Mouse (Mus musculus): ENCODE measurements around the gene Oser1. TPM values are rescaled to one million over a fixed set of nuclear protein-coding genes. Genes with fewer than 3 reads are reported as not detected.
"Not testable (repeated sequence)": the region's sequence is repeated elsewhere in the genome, so short reads cannot be mapped to it uniquely, and the experiment has no call there.

Gene Oser1
- polyA plus RNA-seq, 1 experiment from 2014 or later, result 50.4 TPM

- Histone ChIP-seq H3K27ac (ENCODE audit: low read depth) (no peak overlapping the region), H3K4me1 (ENCODE audit: insufficient read depth) (no peaks in the 10 kb centered on the region), H3K27me3 (ENCODE audit: insufficient read depth, low read length) (peaks cover 6% of the 10 kb centered on the region; the same call in 1 of the 2 replicates), H3K9me3 (ENCODE audit: low read length) (no peaks in the 10 kb centered on the region), H3K4me3 (ENCODE audit: low read depth, low read length) (no peak overlapping the region), H3K9ac (replicated peaks) (no peak overlapping the region), H3K36me3 (replicated peaks; ENCODE audit: insufficient read depth, low read length) (no peaks in the 10 kb centered on the region; the same call in 1 of the 2 replicates), H3K4me2 (ENCODE audit: low read depth, low read length) (no peak overlapping the region)
- ATAC-seq (no peak), DNase-seq (no peak)
- WGBS (ENCODE audit: insufficient replicate concordance), result 66% methylated on average over 5 of the region's 5 CpGs
- TF ChIP-seq CTCF (IDR thresholded peaks at IDR 0.05; ENCODE audit: low read depth), result no peak
- no peak for TF ChIP-seq EP300 (IDR thresholded peaks at IDR 0.05; ENCODE audit: low read depth)
Measured at GRCm38 (mm10) chr2:163462386-163462785, 37.9 kb upstream of the Oser1 start.

- H3K9me3 ChIP-seq (ENCODE audit: low read length); H3K9ac ChIP-seq (replicated peaks); H3K4me1 ChIP-seq (ENCODE audit: insufficient read depth); H3K36me3 ChIP-seq (replicated peaks; ENCODE audit: insufficient read depth, low read length); H3K27me3 ChIP-seq (ENCODE audit: insufficient read depth, low read length); ATAC-seq; DNase-seq; H3K4me3 ChIP-seq (ENCODE audit: low read depth, low read length); H3K4me2 ChIP-seq (ENCODE audit: low read depth, low read length); H3K27ac ChIP-seq (ENCODE audit: low read depth): not testable (repeated sequence)
- 87% methylated on average over 9 of the region's 9 CpGs for WGBS (ENCODE audit: insufficient replicate concordance)
Measured at GRCm38 (mm10) chr2:163461307-163461706, 36.8 kb upstream of the Oser1 start.

- H3K9me3 ChIP-seq (ENCODE audit: low read length), result no peaks in the 10 kb centered on the region
- 81% methylated on average over 8 of the region's 8 CpGs for WGBS (ENCODE audit: insufficient replicate concordance)
- no peak overlapping the region for H3K9ac ChIP-seq (replicated peaks)
- ATAC-seq (no peak), DNase-seq (no peak)
- H3K27me3 ChIP-seq (ENCODE audit: insufficient read depth, low read length), result peaks cover 6% of the 10 kb centered on the region; the same call in 1 of the 2 replicates
- H3K4me1 ChIP-seq (ENCODE audit: insufficient read depth), result no peaks in the 10 kb centered on the region
- H3K4me3 ChIP-seq (ENCODE audit: low read depth, low read length), result no peak overlapping the region
- H3K36me3 ChIP-seq (replicated peaks; ENCODE audit: insufficient read depth, low read length), result no peaks in the 10 kb centered on the region
- no peak overlapping the region for H3K4me2 ChIP-seq (ENCODE audit: low read depth, low read length)
- H3K27ac ChIP-seq (ENCODE audit: low read depth), result no peak overlapping the region
- TF ChIP-seq EP300 (IDR thresholded peaks at IDR 0.05; ENCODE audit: low read depth) (no peak), CTCF (IDR thresholded peaks at IDR 0.05; ENCODE audit: low read depth) (no peak)
Measured at GRCm38 (mm10) chr2:163460622-163461021, 36.1 kb upstream of the Oser1 start.

- no peak for TF ChIP-seq EP300 (IDR thresholded peaks at IDR 0.05; ENCODE audit: low read depth)
- TF ChIP-seq CTCF (IDR thresholded peaks at IDR 0.05; ENCODE audit: low read depth), result no peak
- no peak for ATAC-seq
Measured at GRCm38 (mm10) chr2:163459380-163459779, 34.9 kb upstream of the Oser1 start.

GRCm38 (mm10) chr2:163458539-163459265 is 34.2 kb upstream of the Oser1 start:
- Histone ChIP-seq H3K36me3 (replicated peaks; ENCODE audit: insufficient read depth, low read length) (no peaks in the 10 kb centered on the region), H3K9ac (replicated peaks) (no peak overlapping the region), H3K4me3 (ENCODE audit: low read depth, low read length) (no peak overlapping the region), H3K9me3 (ENCODE audit: low read length) (no peaks in the 10 kb centered on the region), H3K27me3 (ENCODE audit: insufficient read depth, low read length) (peaks cover 6% of the 10 kb centered on the region; the same call in 1 of the 2 replicates), H3K4me1 (ENCODE audit: insufficient read depth) (no peaks in the 10 kb centered on the region), H3K4me2 (ENCODE audit: low read depth, low read length) (no peak overlapping the region), H3K27ac (ENCODE audit: low read depth) (no peak overlapping the region)
- TF ChIP-seq CTCF (IDR thresholded peaks at IDR 0.05; ENCODE audit: low read depth) (no peak), EP300 (IDR thresholded peaks at IDR 0.05; ENCODE audit: low read depth) (no peak)
- 42% methylated on average over 27 of the region's 27 CpGs for WGBS (ENCODE audit: insufficient replicate concordance)
- no peak for DNase-seq
- no peak; the same call in 1 of the 2 replicates for ATAC-seq

More at GRCm38 (mm10) chr2:163459380-163459779, 34.9 kb upstream of the Oser1 start:
- Histone ChIP-seq H3K27me3 (ENCODE audit: insufficient read depth, low read length) (peaks cover 6% of the 10 kb centered on the region; the same call in 1 of the 2 replicates), H3K4me1 (ENCODE audit: insufficient read depth) (no peaks in the 10 kb centered on the region), H3K9me3 (ENCODE audit: low read length) (no peaks in the 10 kb centered on the region), H3K4me3 (ENCODE audit: low read depth, low read length) (no peak overlapping the region), H3K9ac (replicated peaks) (no peak overlapping the region), H3K27ac (ENCODE audit: low read depth) (no peak overlapping the region), H3K4me2 (ENCODE audit: low read depth, low read length) (no peak overlapping the region), H3K36me3 (replicated peaks; ENCODE audit: insufficient read depth, low read length) (no peaks in the 10 kb centered on the region)
- no peak for DNase-seq
- 36% methylated on average over 10 of the region's 10 CpGs for WGBS (ENCODE audit: insufficient replicate concordance)

GRCm38 (mm10) chr2:163453378-163453777 is 28.9 kb upstream of the Oser1 start:
- Histone ChIP-seq H3K4me2 (ENCODE audit: low read depth, low read length) (no peak overlapping the region), H3K4me1 (ENCODE audit: insufficient read depth) (no peaks in the 10 kb centered on the region), H3K27me3 (ENCODE audit: insufficient read depth, low read length) (peaks cover 2% of the 10 kb centered on the region; the same call in 1 of the 2 replicates), H3K4me3 (ENCODE audit: low read depth, low read length) (no peak overlapping the region), H3K36me3 (replicated peaks; ENCODE audit: insufficient read depth, low read length) (no peaks in the 10 kb centered on the region), H3K9me3 (ENCODE audit: low read length) (no peaks in the 10 kb centered on the region), H3K9ac (replicated peaks) (no peak overlapping the region), H3K27ac (ENCODE audit: low read depth) (no peak overlapping the region)
- DNase-seq (no peak), ATAC-seq (no peak)
- no peak for TF ChIP-seq CTCF (IDR thresholded peaks at IDR 0.05; ENCODE audit: low read depth)
- no peak for TF ChIP-seq EP300 (IDR thresholded peaks at IDR 0.05; ENCODE audit: low read depth)
- WGBS (ENCODE audit: insufficient replicate concordance), result 78% methylated on average over 13 of the region's 13 CpGs
